Mouse (Mus musculus): Measurements from ENCODE around the gene Cbln3.

The Cbln3 gene

DNA sequence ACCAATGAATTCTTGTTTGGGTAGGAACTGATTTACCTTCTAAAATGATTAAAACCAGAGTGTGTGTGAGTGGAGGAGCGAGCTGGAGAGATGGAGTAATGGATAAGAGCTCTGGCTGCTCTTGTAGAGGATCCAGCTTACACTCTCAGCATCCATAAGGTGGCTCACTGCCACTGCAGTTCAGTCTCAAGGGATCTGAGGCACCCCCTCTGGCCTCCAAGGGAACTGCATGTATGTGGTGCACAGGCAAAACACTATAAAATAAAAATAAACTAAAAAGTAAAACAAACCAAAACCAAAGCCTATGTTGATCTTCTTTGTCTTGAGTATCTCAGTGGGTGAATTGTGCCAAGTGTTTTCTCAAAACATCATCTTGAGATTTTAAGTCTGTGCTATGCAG lies 4.6 kb downstream of the Cbln3 start:
- DNase-seq = peak; percentile 86

DNA sequence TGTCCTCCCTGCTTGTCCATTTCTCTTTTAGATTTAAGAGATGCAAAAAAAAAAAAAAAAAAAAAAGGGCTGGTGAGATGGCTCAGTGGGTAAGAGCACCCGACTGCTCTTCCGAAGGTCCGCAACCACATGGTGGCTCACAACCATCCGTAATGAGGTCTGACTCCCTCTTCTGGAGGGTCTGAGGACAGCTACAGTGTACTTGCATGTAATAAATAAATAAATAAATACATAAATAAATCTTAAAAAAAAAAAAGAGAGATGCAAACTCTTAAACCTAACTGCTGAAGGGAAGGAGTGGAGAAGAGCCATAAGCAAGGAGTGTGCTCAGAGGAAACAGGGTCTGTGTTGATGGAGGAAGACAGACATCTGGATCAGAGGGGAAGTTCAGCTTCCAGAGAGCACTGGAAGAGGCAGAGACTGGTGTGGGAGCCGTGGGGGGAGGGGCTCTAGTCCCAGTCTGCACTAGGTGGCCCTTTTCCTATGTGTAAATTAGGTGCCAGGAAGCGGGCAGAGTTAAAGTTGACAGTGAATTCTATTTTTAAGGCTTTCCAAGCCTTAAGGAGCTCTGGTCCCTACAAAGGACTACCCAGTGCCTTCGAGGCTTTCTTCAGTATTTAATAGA lies 5.8 kb downstream of the Cbln3 start:
- DNase-seq = no peak

DNA sequence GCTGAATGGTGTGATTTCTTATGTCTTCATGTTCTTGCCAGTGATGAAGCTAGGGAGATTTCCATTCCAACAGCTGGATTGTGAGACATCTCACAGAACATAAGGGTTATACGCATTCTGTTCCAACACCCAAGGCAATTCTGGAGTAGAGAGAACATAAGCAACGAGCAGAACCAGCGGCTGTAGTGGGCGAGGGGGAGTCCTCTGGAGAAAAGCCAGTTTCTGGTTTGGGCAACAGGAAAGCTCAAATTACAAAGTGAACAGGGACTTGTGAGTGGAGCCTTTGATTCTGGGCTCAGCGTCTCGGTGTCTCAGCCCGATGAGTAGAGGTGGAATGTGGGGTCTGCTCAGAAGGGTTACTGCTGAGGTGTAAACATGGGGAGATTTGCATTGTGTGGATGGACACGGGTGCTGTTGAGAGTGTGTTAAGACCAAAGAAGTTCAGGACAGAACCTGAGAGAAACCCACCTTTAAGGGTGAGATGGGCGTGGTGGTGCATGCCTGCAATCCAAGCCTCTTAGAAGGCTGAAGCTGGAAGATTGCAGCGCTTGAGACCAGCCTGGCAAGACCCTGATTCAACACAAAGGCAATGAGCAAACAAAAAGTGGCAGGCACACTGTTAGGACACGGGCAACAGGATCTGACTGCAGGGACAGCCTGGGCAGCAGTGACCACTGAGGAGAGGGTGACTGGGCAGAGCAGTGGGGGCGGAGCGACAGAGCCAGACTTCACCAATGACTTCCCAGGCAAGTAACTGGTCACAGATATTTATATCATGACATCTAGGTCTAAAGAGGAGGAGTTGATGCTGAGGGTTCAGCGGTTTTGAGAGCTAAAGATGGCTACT lies 6.5 kb downstream of the Cbln3 start:
- DNase-seq = no peak

DNA sequence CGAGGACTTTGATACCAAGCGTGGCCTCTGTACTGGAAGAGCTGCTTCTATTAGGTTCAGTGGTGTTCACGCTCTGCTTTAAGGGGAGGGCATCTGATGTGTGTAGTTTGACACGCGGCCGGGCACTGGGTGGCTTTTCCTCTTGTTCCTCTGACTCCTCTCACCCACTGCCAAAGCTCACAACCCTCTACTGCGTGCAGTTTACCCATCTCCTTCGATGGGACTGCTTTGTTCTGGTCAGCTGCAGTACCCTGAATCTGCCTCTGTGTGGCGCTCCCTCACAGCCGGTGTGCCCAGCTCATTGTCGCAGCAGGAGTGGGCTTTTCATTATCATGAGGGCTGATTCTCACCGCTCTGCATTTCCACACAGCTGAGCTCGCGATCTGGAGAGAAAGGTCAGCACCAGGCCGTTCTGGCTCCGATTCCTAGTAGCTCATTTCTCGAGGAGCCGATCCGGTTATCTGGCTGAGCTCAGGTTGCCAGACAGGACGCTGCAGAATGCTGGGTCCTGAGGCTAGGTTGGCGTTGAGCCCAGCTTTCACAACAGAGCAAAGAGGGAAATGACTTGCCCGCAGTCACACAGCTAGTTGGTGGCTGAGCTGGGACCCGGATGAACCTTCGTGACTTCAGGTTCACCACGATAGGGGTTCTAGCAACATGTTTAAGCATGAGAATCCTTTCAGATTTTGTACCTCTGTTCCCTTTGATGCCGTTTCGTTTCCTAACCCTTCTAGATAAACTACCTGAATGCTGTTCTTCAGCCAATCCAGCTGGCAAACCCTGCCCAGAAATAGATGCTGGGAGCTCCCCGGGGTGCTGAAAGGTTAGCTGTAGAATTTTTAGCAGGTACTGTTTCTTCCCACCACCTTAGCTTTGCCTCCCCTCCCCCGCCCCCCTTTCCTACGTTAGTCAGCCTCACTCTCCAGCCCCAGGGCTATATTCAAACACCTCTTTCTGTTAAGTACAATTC lies 10.2 kb downstream of the Cbln3 start:
- DNase-seq = peak; percentile 76

DNA sequence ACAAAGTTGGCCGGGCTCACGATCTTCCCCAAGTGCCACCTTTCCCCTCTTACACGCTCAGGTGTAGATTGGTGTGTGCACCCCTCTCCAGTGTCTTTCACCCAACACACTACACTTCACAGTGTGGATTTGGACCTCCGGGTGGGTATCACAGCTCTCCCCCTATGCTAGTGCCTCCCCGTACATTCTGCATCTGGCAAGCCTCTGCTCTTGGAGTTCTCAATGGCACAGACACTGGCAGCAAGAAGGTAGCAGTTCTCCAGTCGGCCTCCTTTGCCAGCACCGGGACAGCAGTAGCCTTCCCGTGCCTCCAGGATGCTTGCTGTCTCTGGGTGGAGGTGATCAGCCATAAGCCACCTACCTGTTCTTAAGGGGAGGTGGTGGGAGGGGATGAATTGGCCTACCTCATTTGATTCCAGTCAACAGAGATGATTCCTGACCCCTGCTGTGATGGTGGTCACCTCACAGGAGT lies 10.9 kb downstream of the Cbln3 start:
- DNase-seq = no peak

DNA sequence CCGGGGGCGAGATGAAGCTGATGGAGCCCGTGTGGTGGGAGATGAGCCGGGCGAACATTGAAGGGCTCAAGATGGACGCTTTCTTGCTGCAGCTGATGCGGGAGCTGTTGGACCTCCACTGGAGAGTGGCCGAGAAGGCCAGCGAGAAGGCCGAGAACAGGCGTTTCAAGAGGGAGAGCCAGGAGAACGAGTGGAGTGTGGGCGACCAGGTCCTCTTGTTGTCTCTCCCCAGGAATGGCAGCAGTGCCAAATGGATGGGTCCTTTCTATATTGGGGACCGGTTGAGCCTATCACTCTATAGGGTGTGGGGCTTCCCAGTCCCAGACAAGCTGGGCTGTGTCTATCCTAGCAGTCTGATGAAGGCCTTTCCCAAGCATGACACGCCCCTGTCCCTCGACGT lies 11.6 kb downstream of the Cbln3 start:
- DNase-seq = no peak

DNA sequence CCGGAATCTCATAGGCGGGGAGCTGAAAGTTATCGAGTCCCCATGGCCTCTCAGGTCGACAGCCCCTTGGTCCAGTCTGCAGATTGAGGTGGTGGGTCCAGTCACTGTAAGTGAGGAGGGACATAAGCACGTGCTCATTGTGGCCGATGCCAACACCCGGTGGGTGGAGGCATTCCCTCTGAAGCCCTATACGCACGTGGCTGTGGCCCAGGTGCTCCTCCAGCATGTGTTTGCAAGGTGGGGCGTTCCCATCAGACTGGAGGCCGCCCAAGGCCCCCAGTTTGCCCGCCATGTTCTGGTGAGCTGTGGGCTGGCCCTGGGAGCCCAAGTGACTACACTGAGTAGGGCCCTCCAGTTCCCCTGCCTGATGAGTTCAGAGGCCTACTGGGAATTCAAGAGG lies 12.2 kb downstream of the Cbln3 start:
- DNase-seq = no peak

DNA sequence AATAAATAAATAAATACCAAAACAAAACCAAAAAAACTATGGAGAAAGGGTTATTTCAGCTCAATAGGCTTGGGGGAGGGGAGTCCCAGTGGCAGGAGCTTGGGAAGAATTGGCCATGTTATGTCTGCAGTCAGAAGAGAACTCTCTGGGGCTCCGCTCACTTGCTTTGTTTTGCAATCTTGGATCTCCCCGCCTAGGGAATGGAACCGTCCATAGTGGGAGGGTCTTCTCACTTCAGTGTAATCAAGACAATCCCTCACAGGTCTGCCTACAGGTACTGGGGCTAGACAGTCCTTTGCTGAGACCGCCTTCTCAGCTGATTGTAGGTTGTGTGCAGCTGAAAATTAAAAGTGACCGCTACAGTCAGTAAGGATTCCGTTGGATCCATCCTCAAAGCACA lies 14.7 kb downstream of the Cbln3 start:
- DNase-seq = no peak

DNA sequence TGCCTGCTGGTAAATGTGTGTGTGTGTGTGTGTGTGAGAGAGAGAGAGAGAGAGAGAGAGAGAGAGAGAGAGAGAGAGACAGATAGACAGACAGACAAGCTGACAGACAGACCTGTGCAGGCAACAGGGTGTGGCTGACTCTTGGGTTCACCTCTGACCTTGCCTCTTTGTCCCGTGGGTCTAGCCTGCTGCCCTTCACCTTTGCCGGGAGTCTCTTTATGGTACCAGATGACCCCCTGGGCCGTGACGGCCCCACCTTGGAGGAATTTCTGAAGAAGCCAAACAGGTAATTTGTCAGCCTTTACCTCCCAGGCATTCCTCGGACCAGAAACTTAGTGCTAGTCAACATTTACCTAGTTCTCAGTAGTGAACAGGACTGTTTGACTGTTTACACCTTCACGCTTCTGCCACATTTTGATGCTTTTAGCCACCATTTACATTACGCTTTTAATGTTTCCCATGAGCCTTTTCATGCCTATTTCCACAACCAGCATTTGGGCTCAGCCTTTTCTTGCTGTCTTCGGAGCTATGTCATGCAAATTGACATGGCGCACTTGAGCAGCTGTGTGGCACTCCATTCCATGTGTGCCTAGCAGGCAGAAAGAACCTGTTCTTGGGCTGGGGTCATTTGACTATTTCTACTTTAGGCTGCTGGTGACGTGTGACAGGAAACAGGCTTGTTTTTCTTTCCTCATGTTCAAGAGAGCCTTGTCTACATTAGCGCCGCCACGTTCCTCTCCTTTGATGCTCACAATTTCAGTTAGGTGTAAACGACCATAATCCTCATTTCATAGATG lies 15.8 kb downstream of the Cbln3 start:
- no peak for DNase-seq

DNA sequence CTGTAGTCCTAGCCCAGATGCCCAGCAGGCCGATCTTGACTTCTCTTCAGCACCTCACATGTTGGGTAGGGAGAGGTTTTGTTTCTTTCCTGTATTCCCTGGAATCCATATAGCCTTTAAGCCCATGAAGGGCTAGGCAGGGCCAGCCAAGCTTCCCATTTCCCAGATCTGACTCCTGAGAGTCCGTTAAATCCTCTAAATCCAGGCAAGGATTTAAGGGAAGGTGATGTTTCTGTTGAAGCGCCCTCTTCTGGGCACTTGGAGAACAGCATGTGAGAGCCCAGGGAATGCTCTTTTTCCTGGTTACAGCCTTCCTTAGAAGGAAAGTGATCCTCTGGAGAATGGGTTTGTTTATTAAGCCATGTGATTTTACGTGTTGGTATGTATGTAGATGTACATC lies 17.2 kb downstream of the Cbln3 start:
- DNase-seq = peak; percentile 64

DNA sequence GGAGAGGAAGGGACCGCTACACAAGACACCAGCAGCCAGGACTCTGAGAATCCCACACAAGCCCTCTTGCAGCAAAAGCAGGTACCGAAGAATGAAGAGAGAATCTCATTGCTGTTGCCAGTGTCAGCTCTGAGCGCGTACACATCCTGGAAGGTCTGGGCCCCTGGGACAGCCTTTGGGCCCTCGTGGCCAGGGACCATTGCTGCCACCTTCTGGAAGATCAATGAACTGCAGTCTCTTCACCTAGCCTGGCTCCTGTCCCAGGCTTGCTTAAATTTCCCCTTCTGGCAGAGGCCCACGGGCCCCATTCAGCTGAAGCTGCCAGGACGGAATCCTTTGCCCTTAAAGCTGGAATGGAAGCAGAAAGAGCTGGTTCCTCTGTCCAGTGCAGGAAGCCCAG lies 20.4 kb downstream of the Cbln3 start:
- DNase-seq = peak; percentile 82

DNA sequence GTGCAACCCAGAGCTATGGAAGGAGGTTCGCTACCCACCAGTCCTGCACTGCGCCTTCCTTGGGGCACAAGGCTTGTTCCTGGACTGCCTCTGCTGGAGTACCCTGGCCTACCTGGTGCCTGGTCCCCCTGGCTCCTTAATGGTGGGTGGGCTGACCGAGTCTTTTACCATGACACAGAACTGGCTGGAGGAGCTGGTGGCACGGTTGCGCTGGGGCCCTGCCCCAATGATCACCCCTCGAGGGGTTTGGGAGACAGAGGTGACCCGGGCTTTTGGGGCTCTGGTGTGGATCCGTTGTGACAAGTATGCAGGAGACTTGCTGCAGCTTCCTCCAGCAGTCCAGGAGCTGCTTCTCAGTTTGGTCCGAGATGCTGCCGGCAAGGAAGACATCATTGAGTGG lies 21.2 kb downstream of the Cbln3 start:
- no peak for DNase-seq

DNA sequence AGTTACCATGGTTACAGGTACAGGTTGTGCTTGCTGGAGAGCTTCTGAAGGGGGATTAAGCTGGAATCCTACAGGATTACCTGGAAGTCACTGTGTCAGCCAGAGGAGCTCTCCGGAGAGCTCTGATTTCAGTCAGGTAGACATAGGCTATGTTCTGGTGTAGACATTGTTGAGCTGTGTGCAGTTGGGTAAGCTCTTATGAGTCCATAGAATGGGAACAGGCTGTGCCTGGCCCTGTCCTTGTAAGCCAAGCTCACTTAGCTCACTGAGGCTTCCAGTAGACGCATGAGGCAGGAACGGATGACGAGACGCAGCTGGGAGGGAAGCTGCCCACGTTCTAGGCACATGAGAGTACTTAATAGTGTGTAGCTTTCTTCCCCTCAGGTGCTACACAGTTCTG lies 22.0 kb downstream of the Cbln3 start:
- DNase-seq = no peak

DNA sequence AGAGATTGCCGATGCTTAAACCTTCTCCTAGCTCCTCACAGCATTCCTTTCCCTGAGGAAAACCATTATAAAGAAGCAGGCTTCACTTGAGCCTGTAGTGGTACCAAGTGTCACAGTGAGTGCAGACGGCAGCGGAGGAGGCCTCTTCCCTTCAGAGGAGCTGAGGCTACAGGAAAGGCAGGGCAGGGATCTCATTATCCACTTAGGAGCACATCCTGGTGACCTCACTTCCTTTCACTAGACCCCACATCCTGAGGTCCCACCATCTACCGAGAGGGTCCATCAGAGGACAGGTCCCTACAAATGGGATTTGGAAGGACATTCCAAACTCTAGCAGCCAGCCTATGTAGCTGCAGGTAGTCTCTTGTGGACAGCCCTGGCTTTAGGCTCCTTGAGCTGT lies 26.6 kb downstream of the Cbln3 start:
- no peak for DNase-seq

DNA sequence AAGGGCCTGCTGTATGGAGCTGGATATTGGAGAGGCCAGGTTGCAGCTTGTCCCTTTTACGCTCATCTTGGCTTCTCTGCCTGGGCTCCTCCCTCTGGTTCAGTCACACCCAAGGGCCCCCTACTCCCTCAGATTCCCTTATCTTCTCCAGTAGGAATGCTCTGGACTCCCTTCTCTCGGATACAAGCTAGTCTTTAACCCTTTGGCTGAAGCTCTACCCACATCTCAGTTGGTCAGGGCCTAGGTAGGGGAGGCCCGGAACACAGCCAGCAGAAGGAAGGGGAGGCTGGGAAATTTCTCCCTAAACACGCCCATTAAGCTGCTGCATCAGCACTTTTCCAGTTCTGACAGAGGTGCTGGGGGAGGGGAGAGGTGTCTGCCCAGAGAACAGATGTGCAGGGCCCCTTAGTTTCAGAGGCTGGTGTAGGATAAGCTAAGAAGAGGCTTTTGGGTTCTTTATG lies 29.1 kb downstream of the Cbln3 start:
- DNase-seq = peak; percentile 36

DNA sequence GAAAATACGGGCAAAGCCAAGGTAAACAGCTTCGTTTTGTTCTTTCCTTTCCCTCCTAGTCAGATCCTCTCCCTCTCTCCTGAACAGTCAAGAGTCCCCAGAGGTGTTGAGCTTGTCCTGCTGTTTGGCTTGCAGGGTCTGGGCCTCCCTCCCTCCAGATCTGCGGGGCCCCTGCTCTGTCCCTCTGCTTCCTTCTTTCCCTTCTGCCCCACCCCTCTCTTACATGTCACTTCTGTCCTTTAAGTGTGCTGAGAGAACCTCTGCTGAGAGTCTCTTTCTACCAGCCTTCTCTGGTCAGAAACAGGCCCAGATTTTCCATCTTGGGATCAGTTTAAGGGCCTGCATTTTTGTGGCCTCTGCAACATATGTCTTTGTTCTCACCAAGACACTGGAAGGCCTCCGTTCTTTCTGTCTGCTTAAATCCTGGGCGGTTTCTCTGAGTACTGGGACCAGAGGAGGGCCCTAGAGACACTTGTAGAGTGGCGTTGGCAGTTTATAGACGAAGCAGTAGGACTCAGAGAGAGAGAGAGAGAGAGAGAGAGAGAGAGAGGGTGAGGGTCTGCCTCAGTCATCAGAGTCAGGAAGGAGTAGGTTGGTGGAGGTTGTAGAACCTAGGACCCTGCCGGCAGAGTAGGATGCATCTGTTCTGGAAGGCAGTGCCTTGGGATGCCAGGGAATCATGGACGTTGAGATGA lies 29.6 kb downstream of the Cbln3 start:
- no peak for DNase-seq

DNA sequence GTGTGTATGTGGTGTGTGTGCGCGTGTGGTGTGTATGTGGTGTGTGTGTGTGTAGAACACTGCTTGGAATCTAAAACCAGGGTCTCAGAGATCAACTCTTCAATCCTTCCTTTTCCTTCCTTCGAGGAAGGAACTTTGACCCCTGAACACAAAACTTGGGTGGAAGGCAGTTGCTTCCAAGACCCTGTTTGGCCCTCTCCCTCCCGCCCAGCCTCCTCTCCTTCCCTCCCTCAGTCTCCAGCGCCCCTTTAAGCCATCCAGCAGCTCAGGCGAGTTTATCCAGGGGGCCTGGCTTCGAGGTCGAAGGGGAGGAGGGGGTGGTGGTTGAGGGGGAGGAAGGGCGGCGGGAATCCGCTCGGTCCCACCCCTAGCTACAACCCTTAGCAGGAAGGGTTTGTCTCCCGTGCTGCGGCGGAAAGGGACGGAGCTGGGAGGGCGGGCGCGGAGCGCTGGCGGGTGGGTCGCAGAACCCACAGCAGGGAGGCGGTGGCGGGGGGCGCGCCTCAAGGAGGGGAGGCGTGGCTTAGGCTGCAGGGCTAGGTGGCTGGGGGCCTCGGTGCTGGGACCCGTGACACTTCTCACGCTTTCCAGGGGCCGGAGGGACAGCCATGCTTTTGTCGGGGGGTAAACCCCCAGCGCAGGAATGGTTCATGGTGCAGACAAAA lies 30.4 kb downstream of the Cbln3 start, which contains the start of gene Nynrin:
Nynrin (plus strand) TSS at position 390 of the 665 bp plus-strand sequence.
- peak; percentile 20 for DNase-seq

DNA sequence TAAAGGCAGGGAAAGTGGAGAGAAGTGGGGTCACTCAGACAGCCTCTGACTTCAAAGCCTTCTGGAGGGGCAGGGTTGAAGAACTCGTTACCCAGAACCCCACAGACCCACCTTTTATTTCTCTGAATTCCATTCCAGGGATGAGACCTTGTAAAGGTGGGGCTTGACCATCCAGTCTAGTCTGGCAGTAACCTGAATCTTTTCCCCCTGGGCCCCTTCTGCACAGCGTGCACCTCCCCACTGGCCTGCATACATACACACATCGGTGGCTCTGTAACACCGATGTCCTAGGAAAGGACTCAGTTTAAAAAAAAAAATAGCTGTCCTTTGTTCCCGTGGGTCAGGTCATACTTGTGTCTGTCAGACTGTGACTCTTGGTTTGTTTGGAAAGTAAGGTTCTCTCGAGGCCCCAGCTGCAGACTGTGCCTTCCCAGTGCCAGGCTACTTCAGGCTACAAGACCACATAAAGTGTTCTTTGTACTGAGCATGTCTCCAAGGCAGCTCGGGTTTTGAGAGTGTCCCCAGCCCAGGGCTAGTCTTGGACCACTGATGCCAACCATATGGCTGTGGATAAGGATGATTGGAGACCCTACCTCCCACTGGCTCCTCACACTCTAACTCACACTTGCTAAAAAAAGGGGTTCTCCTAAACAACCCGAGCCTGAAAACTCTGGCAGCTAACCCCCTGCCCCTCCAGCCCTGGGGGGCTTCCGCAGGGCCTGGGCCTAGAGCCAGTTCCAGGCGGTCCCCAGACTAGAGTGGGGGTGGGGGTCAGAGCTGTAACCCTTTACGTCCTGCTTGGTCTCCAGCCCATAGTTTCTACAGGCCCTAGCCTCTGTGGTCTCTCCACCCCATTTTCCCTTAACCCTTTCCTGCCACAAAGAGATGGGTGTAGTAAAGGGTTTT lies 31.3 kb downstream of the Cbln3 start:
- DNase-seq = no peak

DNA sequence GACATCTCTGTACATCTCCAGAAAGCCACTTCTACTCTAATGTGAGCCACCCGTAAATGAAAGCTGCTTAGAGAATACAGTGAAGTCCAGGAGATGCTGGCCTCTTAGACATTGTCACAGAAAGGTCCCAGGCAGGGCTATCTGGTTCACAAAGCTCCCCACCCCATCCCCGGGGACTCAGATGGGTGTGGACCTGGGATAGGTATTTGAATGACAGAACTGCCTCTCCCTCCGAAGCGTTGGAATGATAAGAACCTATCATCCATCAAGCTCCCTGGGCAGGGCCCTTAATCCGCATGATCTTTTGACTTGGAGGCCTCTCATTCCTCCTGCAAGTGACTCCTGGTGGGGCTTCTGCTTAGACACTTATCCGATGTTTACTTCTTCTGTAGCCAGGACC lies 33.3 kb downstream of the Cbln3 start:
- no peak for DNase-seq

Measured in kidney, adult 9 months (tissue).